Comparison of ENCODE assay signal across 19 mouse cellular contexts in genomic region chr6:91192851-91193545, GRCm38 (mm10). TPM values are rescaled to one million over a fixed set of nuclear protein-coding genes. Genes with fewer than 3 reads are reported as not detected.
A peak's percentile ranks its signal among the peaks of the same experiment; 100 is the strongest.
DNase-seq lines count a peak whose midpoint lies in the region; ATAC-seq and TF ChIP-seq lines count a peak whose summit lies in the region.
"Had no signal": no experiment of that assay in that cellular context is flagged by ENCODE, and none has a peak within 500 bp of the region (broad histone marks: within the 10 kb centered on the region; RNA-seq: fewer than 3 reads in every experiment).

No protein-coding gene starts in this region.

- H3K27ac ChIP-seq in forebrain, embryonic 10.5 days, result 0 out of 2 replicates have a peak overlapping the region, but pooled peaks have one; percentile 30
- no peak overlapping the region for H3K27ac ChIP-seq in forebrain, embryonic 12.5 days
- 0 out of 2 replicates have a peak overlapping the region, but pooled peaks have one; percentile 76 for H3K27ac ChIP-seq in embryonic facial prominence, embryonic 13.5 days
- H3K27ac ChIP-seq in liver, embryonic 15.5 days (replicated peaks), result peak overlapping the region; percentile 2
- no peak overlapping the region for H3K27ac ChIP-seq in intestine, postnatal 0 days (ENCODE audit: low read depth, low read length)
- H3K27ac ChIP-seq: hindbrain, embryonic 14.5 days; limb, embryonic 12.5 days; midbrain, embryonic 15.5 days had no signal

- H3K9ac ChIP-seq in forebrain, embryonic 12.5 days, result no peak overlapping the region
- no peak overlapping the region for H3K9ac ChIP-seq in embryonic facial prominence, embryonic 13.5 days
- H3K9ac ChIP-seq in liver, embryonic 15.5 days, result no peak overlapping the region
- H3K9ac ChIP-seq in intestine, postnatal 0 days (ENCODE audit: low read depth, low read length), result no peak overlapping the region
- H3K9ac ChIP-seq: forebrain, postnatal 0 days; hindbrain, embryonic 14.5 days; limb, embryonic 12.5 days; midbrain, embryonic 15.5 days had no signal

- no peak for TF ChIP-seq CTCF in intestine, postnatal 0 days (IDR thresholded peaks at IDR 0.05; ENCODE audit: low read depth)

- WGBS in forebrain, embryonic 10.5 days, result 70% methylated on average over 1 of the region's 1 CpGs
- WGBS in forebrain, embryonic 12.5 days, result 64% methylated on average over 1 of the region's 1 CpGs
- 54% methylated on average over 1 of the region's 1 CpGs for WGBS in embryonic facial prominence, embryonic 13.5 days
- 42% methylated on average over 1 of the region's 1 CpGs for WGBS in liver, embryonic 15.5 days (ENCODE audit: insufficient replicate concordance)
- WGBS in intestine, postnatal 0 days, result 43% methylated on average over 1 of the region's 1 CpGs

- H3K9me3 ChIP-seq in forebrain, embryonic 10.5 days, result no peaks in the 10 kb centered on the region
- no peaks in the 10 kb centered on the region for H3K9me3 ChIP-seq in forebrain, embryonic 12.5 days
- no peaks in the 10 kb centered on the region for H3K9me3 ChIP-seq in embryonic facial prominence, embryonic 13.5 days
- H3K9me3 ChIP-seq in liver, embryonic 15.5 days (replicated peaks), result no peaks in the 10 kb centered on the region
- no peaks in the 10 kb centered on the region for H3K9me3 ChIP-seq in intestine, postnatal 0 days (ENCODE audit: control insufficient read depth)
- H3K9me3 ChIP-seq: limb, embryonic 12.5 days; midbrain, embryonic 15.5 days had no signal

- no peak overlapping the region for H3K4me2 ChIP-seq in forebrain, embryonic 12.5 days
- no peak overlapping the region for H3K4me2 ChIP-seq in embryonic facial prominence, embryonic 13.5 days
- H3K4me2 ChIP-seq in liver, embryonic 15.5 days, result no peak overlapping the region
- no peak overlapping the region for H3K4me2 ChIP-seq in intestine, postnatal 0 days (replicated peaks; ENCODE audit: low read depth)
- H3K4me2 ChIP-seq: hindbrain, embryonic 14.5 days; limb, embryonic 12.5 days; midbrain, embryonic 15.5 days had no signal

- no peaks in the 10 kb centered on the region for H3K36me3 ChIP-seq in forebrain, embryonic 10.5 days (replicated peaks)
- no peaks in the 10 kb centered on the region for H3K36me3 ChIP-seq in forebrain, embryonic 12.5 days (replicated peaks)
- H3K36me3 ChIP-seq in embryonic facial prominence, embryonic 13.5 days, result no peaks in the 10 kb centered on the region
- H3K36me3 ChIP-seq in liver, embryonic 15.5 days (replicated peaks), result no peaks in the 10 kb centered on the region
- H3K36me3 ChIP-seq in intestine, postnatal 0 days (ENCODE audit: control insufficient read depth, insufficient read depth), result no peaks in the 10 kb centered on the region
- H3K36me3 ChIP-seq: limb, embryonic 12.5 days; midbrain, embryonic 15.5 days had no signal

- H3K27me3 ChIP-seq in forebrain, embryonic 10.5 days (ENCODE audit: poor library complexity, severe bottlenecking), result peaks cover 10% of the 10 kb centered on the region; the same call in 1 of the 2 replicates
- peaks cover 10% of the 10 kb centered on the region for H3K27me3 ChIP-seq in forebrain, embryonic 12.5 days
- no peaks in the 10 kb centered on the region for H3K27me3 ChIP-seq in embryonic facial prominence, embryonic 13.5 days
- no peaks in the 10 kb centered on the region; the same call in 1 of the 2 replicates for H3K27me3 ChIP-seq in liver, embryonic 15.5 days
- no peaks in the 10 kb centered on the region for H3K27me3 ChIP-seq in intestine, postnatal 0 days (replicated peaks; ENCODE audit: control insufficient read depth, insufficient read depth, low read length)
- H3K27me3 ChIP-seq: midbrain, embryonic 15.5 days had no signal

- H3K4me1 ChIP-seq in forebrain, embryonic 10.5 days, result peaks cover 24% of the 10 kb centered on the region
- 0 out of 2 replicates have a peak, but pooled peaks cover 3% of the 10 kb centered on the region for H3K4me1 ChIP-seq in forebrain, embryonic 12.5 days
- H3K4me1 ChIP-seq in embryonic facial prominence, embryonic 13.5 days, result peaks cover 41% of the 10 kb centered on the region
- H3K4me1 ChIP-seq in liver, embryonic 15.5 days (replicated peaks), result peaks cover 13% of the 10 kb centered on the region
- no peaks in the 10 kb centered on the region for H3K4me1 ChIP-seq in intestine, postnatal 0 days (replicated peaks; ENCODE audit: control insufficient read depth, insufficient read depth, low read length)
- H3K4me1 ChIP-seq: midbrain, embryonic 15.5 days had no signal

- no peak for ATAC-seq in forebrain, embryonic 12.5 days (ENCODE audit: low FRiP score)
- ATAC-seq in embryonic facial prominence, embryonic 13.5 days (ENCODE audit: insufficient number of reproducible peaks, insufficient read depth, low FRiP score, low TSS enrichment, low read depth), result no peak
- ATAC-seq in liver, embryonic 15.5 days (ENCODE audit: insufficient read depth), result peak; percentile 58
- no peak for ATAC-seq in inflammation-experienced regulatory T-cells, adult 6 months
- ATAC-seq in intestine, postnatal 0 days, result no peak
- ATAC-seq: forebrain, postnatal 0 days; intestine, embryonic 16.5 days; lung, postnatal 0 days; midbrain, embryonic 15.5 days had no signal

- H3K4me3 ChIP-seq in forebrain, embryonic 10.5 days, result no peak overlapping the region
- H3K4me3 ChIP-seq in forebrain, embryonic 12.5 days (replicated peaks), result no peak overlapping the region
- H3K4me3 ChIP-seq in embryonic facial prominence, embryonic 13.5 days, result no peak overlapping the region
- H3K4me3 ChIP-seq in liver, embryonic 15.5 days (replicated peaks), result no peak overlapping the region
- H3K4me3 ChIP-seq in intestine, postnatal 0 days (ENCODE audit: low read depth, low read length), result no peak overlapping the region
- H3K4me3 ChIP-seq: erythroblast, embryonic 14.5 days; limb, embryonic 12.5 days; midbrain, embryonic 15.5 days had no signal

- no peak for DNase-seq in forebrain, embryonic 10.5 days (ENCODE audit: extremely low spot score, low spot score)
- peak; percentile 98 for DNase-seq in 3T3-L1 (ENCODE audit: low read depth, low spot score)
- no peak for DNase-seq in kidney, postnatal 10 days
- DNase-seq: cerebellum, adult 9-11 months; embryo, embryonic 11 days; forebrain, postnatal 0 days; kidney, postnatal 14 days; right cerebral cortex, adult 18-20 months had no signal

RNA-seq across cellular contexts. Expression of gene Fbln2, which starts 19.3 kb away (rescaled TPM):
- 30.5 and 35.4 TPM in 2 replicates for polyA plus RNA-seq in forebrain, embryonic 10.5 days (2016; fragmentation: Nextera tagmentation; extraction: Ambion mirVana)
- polyA plus RNA-seq in forebrain, embryonic 12.5 days (2016; fragmentation: Nextera tagmentation; extraction: Ambion mirVana), result 39.4 and 45.6 TPM in 2 replicates
- polyA plus RNA-seq in embryonic facial prominence, embryonic 13.5 days (2015; fragmentation: Nextera tagmentation; extraction: Ambion mirVana), result 298 and 344 TPM in 2 replicates
- polyA plus RNA-seq in liver, embryonic 15.5 days (2015; fragmentation: Nextera tagmentation; extraction: Ambion mirVana), result 6.2 and 6.5 TPM in 2 replicates
- 1 to 10 TPM in 1 of 3 experiments, under 1 TPM in 1, not detected in 1; 0.22 to 1.2 TPM for polyA plus RNA-seq in inflammation-experienced regulatory T-cells, adult 6 months (2017; shearing (Covaris generic))
- polyA plus RNA-seq in intestine, postnatal 0 days (2015; fragmentation: Nextera tagmentation; extraction: Ambion mirVana), result 19.5 and 24.1 TPM in 2 replicates

RNA-seq across cellular contexts. Expression of gene Hdac11, which starts 36.5 kb away (rescaled TPM):
- 9.5 and 9.8 TPM in 2 replicates for polyA plus RNA-seq in forebrain, embryonic 10.5 days (2016; fragmentation: Nextera tagmentation; extraction: Ambion mirVana)
- polyA plus RNA-seq in forebrain, embryonic 12.5 days (2016; fragmentation: Nextera tagmentation; extraction: Ambion mirVana), result 16.3 and 18.0 TPM in 2 replicates
- polyA plus RNA-seq in embryonic facial prominence, embryonic 13.5 days (2015; fragmentation: Nextera tagmentation; extraction: Ambion mirVana), result 12.8 and 15.6 TPM in 2 replicates
- 5.6 and 5.9 TPM in 2 replicates for polyA plus RNA-seq in liver, embryonic 15.5 days (2015; fragmentation: Nextera tagmentation; extraction: Ambion mirVana)
- polyA plus RNA-seq in inflammation-experienced regulatory T-cells, adult 6 months (2017; shearing (Covaris generic)), result 1 to 10 TPM in 2 of 3 experiments, under 1 TPM in 1; 0.80 to 1.5 (median 1.4) TPM
- 4.2 and 4.8 TPM in 2 replicates for polyA plus RNA-seq in intestine, postnatal 0 days (2015; fragmentation: Nextera tagmentation; extraction: Ambion mirVana)

Comparison
In these comparisons a context has a peak if more than half of its experiments do, and no peak if none do; other contexts are left out.
1. H3K27ac ChIP-seq: peak in forebrain, embryonic 10.5 days (single experiment), embryonic facial prominence, embryonic 13.5 days (single experiment) and liver, embryonic 15.5 days (single experiment); none in forebrain, embryonic 12.5 days (single experiment) and intestine, postnatal 0 days (single experiment).